Mouse (Mus musculus): ENCODE measurements around the gene Olfr734.

Gene Olfr734

DNA sequence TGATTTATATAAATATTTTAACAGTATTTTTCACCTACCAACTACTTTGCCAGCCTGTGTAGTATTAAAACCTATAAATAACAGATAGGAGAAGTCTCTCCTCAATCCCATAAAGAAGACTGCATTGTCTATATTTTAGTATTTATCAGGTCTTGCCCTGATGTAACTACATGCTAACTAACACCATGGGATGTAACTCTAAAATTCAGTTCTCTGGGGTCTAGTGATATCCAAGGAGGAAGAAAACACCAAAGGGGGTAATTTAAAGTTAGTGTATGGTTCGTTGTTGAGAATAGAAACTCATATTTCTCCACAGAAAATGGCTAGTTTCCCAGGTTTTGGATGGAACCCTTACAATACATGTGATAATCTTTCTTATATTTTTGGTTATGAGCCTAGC is at the start of gene Olfr734:
Gene Olfr734 (minus strand): TSS at position 101 of the 400 bp plus-strand sequence.
- no peak for DNase-seq (ENCODE audit: low spot score)

DNA sequence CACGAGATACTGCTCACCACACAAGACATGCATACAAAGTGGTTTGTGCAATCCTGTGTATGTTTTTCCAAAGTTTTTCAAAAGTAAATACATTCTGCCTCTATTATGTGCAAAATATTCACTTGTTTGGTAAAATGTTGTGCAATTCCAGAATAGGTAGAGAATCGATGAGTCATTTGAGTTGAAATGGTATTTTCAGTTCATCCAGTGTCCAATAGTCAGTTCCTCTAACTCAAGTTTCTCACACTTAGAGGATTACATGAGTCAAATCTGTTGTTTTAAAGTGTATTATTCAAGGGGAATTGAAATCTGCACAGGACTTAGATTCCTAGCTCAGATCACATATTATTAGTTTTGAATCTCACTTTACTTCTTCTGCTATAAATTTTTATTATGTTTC is 37.0 kb upstream of the Olfr734 start:
- no peak for DNase-seq (ENCODE audit: low spot score)

DNA sequence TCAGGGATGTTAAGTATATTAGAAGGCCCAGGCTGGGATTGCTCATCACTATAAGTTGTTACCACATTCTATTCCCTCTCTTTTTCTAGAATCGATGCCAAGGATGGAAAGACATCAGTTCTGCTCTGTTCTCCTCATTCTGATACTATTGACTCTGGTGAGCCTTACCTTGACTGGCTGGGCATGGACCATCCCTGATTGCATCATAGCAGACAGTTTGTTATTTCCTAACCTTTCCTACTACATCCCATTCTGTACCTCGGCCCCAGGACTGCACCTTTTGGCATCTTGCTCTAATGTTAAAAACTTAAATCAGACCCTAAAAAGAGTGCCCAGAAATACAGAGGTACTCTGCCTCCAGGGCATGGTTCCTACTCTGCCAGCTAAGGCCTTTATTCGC is 33.9 kb upstream of the Olfr734 start:
- DNase-seq (ENCODE audit: low spot score) = no peak

DNA sequence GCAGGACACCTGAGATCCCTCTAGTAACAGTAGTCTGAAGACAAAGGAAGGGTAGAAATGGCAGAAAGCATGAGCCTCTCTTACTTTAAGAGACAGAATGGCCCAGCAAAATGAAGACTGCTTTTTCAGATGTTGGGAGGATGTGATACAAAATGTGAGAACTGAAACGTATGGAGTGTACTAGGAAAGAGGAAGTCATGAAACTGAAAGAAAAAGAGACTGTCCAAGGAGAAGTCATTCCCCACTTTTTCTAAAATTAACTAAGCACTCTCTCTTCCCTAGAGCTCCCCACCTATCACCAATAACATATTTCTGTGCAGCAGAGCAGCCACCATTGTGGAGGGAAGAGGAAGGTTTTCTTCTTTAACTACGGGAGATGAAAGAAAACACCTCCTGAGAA is 31.0 kb upstream of the Olfr734 start, which contains the start of gene Tlr11:
Gene Tlr11 (plus strand): TSS at position 322 of the 400 bp plus-strand sequence.
- no peak for DNase-seq (ENCODE audit: low spot score)

DNA sequence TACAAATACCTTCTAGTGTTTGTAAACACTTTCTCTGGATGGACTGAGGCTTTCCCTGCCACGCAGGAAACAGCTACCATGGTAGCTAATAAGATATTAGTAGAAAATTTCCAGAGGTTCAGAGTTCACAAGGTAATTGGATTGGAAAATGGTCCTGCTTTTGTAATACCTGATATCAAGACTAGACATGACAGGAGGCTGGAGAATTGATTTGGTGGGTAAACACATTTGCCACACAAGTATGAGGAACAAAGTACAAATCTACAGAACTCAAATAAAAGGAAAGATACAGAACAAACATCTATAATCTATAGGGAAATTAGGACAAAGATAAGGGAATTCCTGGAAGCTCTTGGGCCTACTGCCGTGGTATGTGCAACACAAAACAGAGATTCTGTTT is 30.2 kb upstream of the Olfr734 start:
- DNase-seq (ENCODE audit: low spot score) = no peak

DNA sequence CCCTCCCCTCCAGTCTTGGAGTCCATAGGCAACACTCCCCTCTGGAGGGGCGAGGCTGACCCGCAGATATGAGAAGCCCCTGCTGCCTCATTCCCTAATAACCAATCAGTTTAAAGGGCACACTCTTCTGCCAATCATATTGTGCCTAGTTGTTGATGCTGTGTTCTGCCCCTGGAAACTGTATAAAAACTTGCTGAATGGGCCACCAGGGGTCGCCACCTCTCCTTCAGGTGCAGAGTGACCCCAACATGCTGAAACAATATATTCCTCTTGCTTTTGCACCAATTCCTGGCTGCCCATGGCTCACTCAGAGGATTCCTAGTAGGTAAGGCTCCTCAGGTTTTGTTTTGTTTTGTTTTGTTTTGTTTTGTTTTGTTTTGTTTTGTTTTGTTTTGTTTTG is 25.9 kb upstream of the Olfr734 start:
- no peak for DNase-seq (ENCODE audit: low spot score)

DNA sequence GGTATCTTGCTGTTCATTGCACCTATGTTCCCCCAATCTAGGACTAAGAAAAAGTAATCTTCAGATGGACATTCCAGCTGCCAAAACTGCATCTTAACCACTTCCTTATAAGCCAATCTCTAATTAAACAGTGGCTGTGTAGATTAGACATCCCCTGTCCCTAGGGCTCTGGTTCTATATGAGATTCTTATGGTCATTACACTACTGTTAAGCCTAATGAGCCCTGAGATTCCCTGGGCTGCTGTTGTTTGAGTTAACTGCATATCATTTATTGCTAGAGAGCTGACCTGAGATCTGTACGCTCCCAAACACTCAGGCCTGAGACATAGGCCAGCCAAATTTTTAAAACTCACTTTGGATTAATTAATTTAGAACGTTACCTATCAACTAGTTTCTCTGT is 22.2 kb upstream of the Olfr734 start, which contains the start of gene Olfr735:
Gene Olfr735 (minus strand): TSS at position 77 of the 400 bp plus-strand sequence.
- no peak for DNase-seq (ENCODE audit: low spot score)

DNA sequence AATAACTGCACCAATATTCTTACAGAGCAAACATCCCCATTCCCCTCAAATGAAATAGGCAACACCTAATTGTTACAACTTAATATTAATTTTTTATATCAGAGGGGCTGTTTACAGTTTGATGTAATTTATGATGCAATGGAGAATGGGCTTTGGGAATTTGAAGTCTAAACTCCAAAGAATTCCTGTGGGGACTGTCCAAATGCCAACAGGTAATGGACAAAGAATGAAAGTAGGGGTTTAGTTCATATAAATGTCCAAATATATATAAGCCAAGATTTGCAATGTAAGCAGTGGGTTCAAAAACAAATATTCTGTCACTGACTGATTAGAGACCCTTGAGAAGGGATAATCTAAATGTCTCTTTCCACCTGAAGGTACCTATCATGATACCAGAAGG is 25.1 kb downstream of the Olfr734 start, which contains the start of gene Olfr733:
Gene Olfr733 (minus strand): TSS at position 101 of the 400 bp plus-strand sequence.
- DNase-seq (ENCODE audit: low spot score) = no peak

DNA sequence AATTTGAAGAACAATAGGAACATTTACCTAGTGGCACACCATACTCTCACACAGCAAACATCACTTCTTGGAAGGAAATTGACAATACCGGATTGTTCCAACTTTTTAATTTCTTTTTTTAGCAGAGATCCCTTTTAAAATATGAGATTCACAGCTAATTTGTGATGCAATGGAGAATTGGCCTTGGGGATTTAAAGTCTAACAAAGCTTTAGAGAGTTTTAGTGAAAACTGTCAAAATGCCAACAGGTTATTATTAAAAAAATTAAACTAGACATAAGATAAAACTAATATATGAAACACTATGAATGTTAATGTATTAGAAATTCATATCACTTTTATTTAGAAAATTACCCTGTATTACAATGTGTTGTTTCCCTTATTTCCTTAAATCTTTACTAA is 42.5 kb downstream of the Olfr734 start, which contains the start of gene Olfr732:
Gene Olfr732 (minus strand): TSS at position 101 of the 400 bp plus-strand sequence.
- DNase-seq (ENCODE audit: low spot score) = no peak

Data from spleen, adult 12 weeks (tissue).